Mouse (Mus musculus): ENCODE measurements at regions not wholly inside any gene's neighbourhood (a gene's known extent, or its start where the extent isn't known, plus 50 kb on each side); places are given as distances from the start of the nearest gene placed in this dataset.

GRCm38 (mm10) chr10:118044840-118045239 is 96.8 kb upstream of the Mdm1 start:
- 71% methylated on average over 3 of the region's 3 CpGs for WGBS (ENCODE audit: insufficient replicate concordance)
- H3K27ac ChIP-seq (ENCODE audit: low read depth, low read length) = no peak overlapping the region
- no peak overlapping the region for H3K4me3 ChIP-seq (ENCODE audit: low read depth, low read length)
- H3K4me2 ChIP-seq = no peak overlapping the region
- H3K9me3 ChIP-seq (replicated peaks; ENCODE audit: control insufficient read depth, low read length) = 0 out of 2 replicates have a peak, but pooled peaks cover 2% of the 10 kb centered on the region
- H3K36me3 ChIP-seq (ENCODE audit: control insufficient read depth, insufficient read depth, low read length) = no peaks in the 10 kb centered on the region
- H3K27me3 ChIP-seq (ENCODE audit: control insufficient read depth, insufficient read depth, low read length) = no peaks in the 10 kb centered on the region
- H3K9ac ChIP-seq (ENCODE audit: low read depth, low read length) = no peak overlapping the region
- no peak for ATAC-seq (replicated peaks; ENCODE audit: insufficient number of reproducible peaks, low FRiP score, low TSS enrichment)
- no peaks in the 10 kb centered on the region for H3K4me1 ChIP-seq (ENCODE audit: control insufficient read depth, insufficient read depth, low read length)

- Histone ChIP-seq H3K4me1 (ENCODE audit: control insufficient read depth, insufficient read depth, low read length) (no peaks in the 10 kb centered on the region), H3K9me3 (replicated peaks; ENCODE audit: control insufficient read depth, low read length) (no peaks in the 10 kb centered on the region), H3K4me3 (ENCODE audit: low read depth, low read length) (no peak overlapping the region), H3K36me3 (ENCODE audit: control insufficient read depth, insufficient read depth, low read length) (no peaks in the 10 kb centered on the region), H3K9ac (ENCODE audit: low read depth, low read length) (no peak overlapping the region), H3K4me2 (no peak overlapping the region), H3K27ac (ENCODE audit: low read depth, low read length) (no peak overlapping the region), H3K27me3 (ENCODE audit: control insufficient read depth, insufficient read depth, low read length) (no peaks in the 10 kb centered on the region)
- no peak for ATAC-seq (replicated peaks; ENCODE audit: insufficient number of reproducible peaks, low FRiP score, low TSS enrichment)
- 78% methylated on average over 2 of the region's 2 CpGs for WGBS (ENCODE audit: insufficient replicate concordance)
Measured at GRCm38 (mm10) chr10:118045427-118045826, 96.2 kb upstream of the Mdm1 start.

GRCm38 (mm10) chr10:118046328-118046727 is 95.3 kb upstream of the Mdm1 start:
- H3K27me3 ChIP-seq (ENCODE audit: control insufficient read depth, insufficient read depth, low read length) = no peaks in the 10 kb centered on the region
- H3K4me1 ChIP-seq (ENCODE audit: control insufficient read depth, insufficient read depth, low read length) = no peaks in the 10 kb centered on the region
- H3K9me3 ChIP-seq (replicated peaks; ENCODE audit: control insufficient read depth, low read length) = no peaks in the 10 kb centered on the region
- H3K4me2 ChIP-seq = no peak overlapping the region
- no peaks in the 10 kb centered on the region for H3K36me3 ChIP-seq (ENCODE audit: control insufficient read depth, insufficient read depth, low read length)
- H3K4me3 ChIP-seq (ENCODE audit: low read depth, low read length) = no peak overlapping the region
- WGBS (ENCODE audit: insufficient replicate concordance) = 71% methylated on average over 4 of the region's 4 CpGs
- H3K9ac ChIP-seq (ENCODE audit: low read depth, low read length) = no peak overlapping the region
- ATAC-seq (replicated peaks; ENCODE audit: insufficient number of reproducible peaks, low FRiP score, low TSS enrichment) = no peak
- H3K27ac ChIP-seq (ENCODE audit: low read depth, low read length) = no peak overlapping the region

GRCm38 (mm10) chr10:118046831-118047230 is 94.8 kb upstream of the Mdm1 start:
- Histone ChIP-seq H3K9me3 (replicated peaks; ENCODE audit: control insufficient read depth, low read length) (no peaks in the 10 kb centered on the region), H3K4me3 (ENCODE audit: low read depth, low read length) (no peak overlapping the region), H3K4me1 (ENCODE audit: control insufficient read depth, insufficient read depth, low read length) (no peaks in the 10 kb centered on the region), H3K9ac (ENCODE audit: low read depth, low read length) (no peak overlapping the region), H3K4me2 (no peak overlapping the region), H3K36me3 (ENCODE audit: control insufficient read depth, insufficient read depth, low read length) (no peaks in the 10 kb centered on the region), H3K27me3 (ENCODE audit: control insufficient read depth, insufficient read depth, low read length) (no peaks in the 10 kb centered on the region), H3K27ac (ENCODE audit: low read depth, low read length) (no peak overlapping the region)
- WGBS (ENCODE audit: insufficient replicate concordance) = 89% methylated on average over 1 of the region's 1 CpGs
- no peak for ATAC-seq (replicated peaks; ENCODE audit: insufficient number of reproducible peaks, low FRiP score, low TSS enrichment)

- H3K4me2 ChIP-seq = no peak overlapping the region
- no peaks in the 10 kb centered on the region for H3K9me3 ChIP-seq (replicated peaks; ENCODE audit: control insufficient read depth, low read length)
- H3K9ac ChIP-seq (ENCODE audit: low read depth, low read length) = no peak overlapping the region
- no peak overlapping the region for H3K4me3 ChIP-seq (ENCODE audit: low read depth, low read length)
- H3K4me1 ChIP-seq (ENCODE audit: control insufficient read depth, insufficient read depth, low read length) = no peaks in the 10 kb centered on the region
- ATAC-seq (replicated peaks; ENCODE audit: insufficient number of reproducible peaks, low FRiP score, low TSS enrichment) = no peak
- H3K27ac ChIP-seq (ENCODE audit: low read depth, low read length) = no peak overlapping the region
- no peaks in the 10 kb centered on the region for H3K36me3 ChIP-seq (ENCODE audit: control insufficient read depth, insufficient read depth, low read length)
- no peaks in the 10 kb centered on the region for H3K27me3 ChIP-seq (ENCODE audit: control insufficient read depth, insufficient read depth, low read length)
- 84% methylated on average over 10 of the region's 10 CpGs for WGBS (ENCODE audit: insufficient replicate concordance)
Measured at GRCm38 (mm10) chr10:118049330-118049729, 92.3 kb upstream of the Mdm1 start.

GRCm38 (mm10) chr10:118050152-118050641 is 91.4 kb upstream of the Mdm1 start:
- Histone ChIP-seq H3K9ac (ENCODE audit: low read depth, low read length) (no peak overlapping the region), H3K9me3 (replicated peaks; ENCODE audit: control insufficient read depth, low read length) (no peaks in the 10 kb centered on the region), H3K27me3 (ENCODE audit: control insufficient read depth, insufficient read depth, low read length) (no peaks in the 10 kb centered on the region), H3K4me1 (ENCODE audit: control insufficient read depth, insufficient read depth, low read length) (no peaks in the 10 kb centered on the region), H3K4me2 (no peak overlapping the region), H3K27ac (ENCODE audit: low read depth, low read length) (no peak overlapping the region), H3K36me3 (ENCODE audit: control insufficient read depth, insufficient read depth, low read length) (no peaks in the 10 kb centered on the region), H3K4me3 (ENCODE audit: low read depth, low read length) (no peak overlapping the region)
- WGBS (ENCODE audit: insufficient replicate concordance) = 58% methylated on average over 5 of the region's 5 CpGs
- no peak for ATAC-seq (replicated peaks; ENCODE audit: insufficient number of reproducible peaks, low FRiP score, low TSS enrichment)

GRCm38 (mm10) chr10:118052042-118052441 is 89.6 kb upstream of the Mdm1 start:
- H3K4me2 ChIP-seq = no peak overlapping the region
- no peak overlapping the region for H3K27ac ChIP-seq (ENCODE audit: low read depth, low read length)
- no peaks in the 10 kb centered on the region for H3K9me3 ChIP-seq (replicated peaks; ENCODE audit: control insufficient read depth, low read length)
- no peak for ATAC-seq (replicated peaks; ENCODE audit: insufficient number of reproducible peaks, low FRiP score, low TSS enrichment)
- no peaks in the 10 kb centered on the region for H3K4me1 ChIP-seq (ENCODE audit: control insufficient read depth, insufficient read depth, low read length)
- H3K4me3 ChIP-seq (ENCODE audit: low read depth, low read length) = no peak overlapping the region
- H3K9ac ChIP-seq (ENCODE audit: low read depth, low read length) = no peak overlapping the region
- WGBS (ENCODE audit: insufficient replicate concordance) = 73% methylated on average over 11 of the region's 11 CpGs
- no peaks in the 10 kb centered on the region for H3K27me3 ChIP-seq (ENCODE audit: control insufficient read depth, insufficient read depth, low read length)
- H3K36me3 ChIP-seq (ENCODE audit: control insufficient read depth, insufficient read depth, low read length) = no peaks in the 10 kb centered on the region

- Histone ChIP-seq H3K27ac (ENCODE audit: low read depth, low read length) (no peak overlapping the region), H3K4me1 (ENCODE audit: control insufficient read depth, insufficient read depth, low read length) (no peaks in the 10 kb centered on the region), H3K4me2 (no peak overlapping the region), H3K36me3 (ENCODE audit: control insufficient read depth, insufficient read depth, low read length) (no peaks in the 10 kb centered on the region), H3K9me3 (replicated peaks; ENCODE audit: control insufficient read depth, low read length) (no peaks in the 10 kb centered on the region), H3K9ac (ENCODE audit: low read depth, low read length) (no peak overlapping the region), H3K4me3 (ENCODE audit: low read depth, low read length) (no peak overlapping the region), H3K27me3 (ENCODE audit: control insufficient read depth, insufficient read depth, low read length) (no peaks in the 10 kb centered on the region)
- WGBS (ENCODE audit: insufficient replicate concordance) = 80% methylated on average over 12 of the region's 12 CpGs
- no peak for ATAC-seq (replicated peaks; ENCODE audit: insufficient number of reproducible peaks, low FRiP score, low TSS enrichment)
Measured at GRCm38 (mm10) chr10:118052477-118052876, 89.1 kb upstream of the Mdm1 start.

GRCm38 (mm10) chr10:118053037-118053436 is 88.6 kb upstream of the Mdm1 start:
- Histone ChIP-seq H3K4me3 (ENCODE audit: low read depth, low read length) (no peak overlapping the region), H3K9me3 (replicated peaks; ENCODE audit: control insufficient read depth, low read length) (no peaks in the 10 kb centered on the region), H3K4me1 (ENCODE audit: control insufficient read depth, insufficient read depth, low read length) (no peaks in the 10 kb centered on the region), H3K27me3 (ENCODE audit: control insufficient read depth, insufficient read depth, low read length) (no peaks in the 10 kb centered on the region), H3K27ac (ENCODE audit: low read depth, low read length) (no peak overlapping the region), H3K36me3 (ENCODE audit: control insufficient read depth, insufficient read depth, low read length) (no peaks in the 10 kb centered on the region), H3K9ac (ENCODE audit: low read depth, low read length) (no peak overlapping the region), H3K4me2 (no peak overlapping the region)
- 90% methylated on average over 5 of the region's 5 CpGs for WGBS (ENCODE audit: insufficient replicate concordance)
- ATAC-seq (replicated peaks; ENCODE audit: insufficient number of reproducible peaks, low FRiP score, low TSS enrichment) = no peak
